Mouse (Mus musculus) megakaryocyte, adult 5-6 weeks (primary cell): Measurements from ENCODE around the gene Gm3676. TPM values are rescaled to one million over a fixed set of nuclear protein-coding genes. Genes with fewer than 3 reads are reported as not detected.
"Not testable (repeated sequence)": the region's sequence is repeated elsewhere in the genome, so short reads cannot be mapped to it uniquely, and the experiment has no call there.

Source experiments
- ATAC-seq: 2 replicates; pipeline ENCODE4 v1.8.0; 2016; ENCODE audit warnings: mild to moderate bottlenecking, inconsistent platforms; ENCODE audit not compliant: poor library complexity, severe bottlenecking
- total RNA-seq, 2 experiments: library from RNA; stranded (forward) in 1 of 2; stranded (reverse) in 1 of 2; fragments of 153-499, 151-499 nt in 1 of 2; fragments of 221-1000, 200-1000 nt in 1 of 2; gene quantifications; 2 replicates each; pipeline versions ENCODE4 v1.2.3 to v1.2.4; 2015 to 2017

Gm3676 gene
- not detected in 2 replicates for total RNA-seq (2015)
- not detected in 2 replicates for total RNA-seq (2017)

DNA sequence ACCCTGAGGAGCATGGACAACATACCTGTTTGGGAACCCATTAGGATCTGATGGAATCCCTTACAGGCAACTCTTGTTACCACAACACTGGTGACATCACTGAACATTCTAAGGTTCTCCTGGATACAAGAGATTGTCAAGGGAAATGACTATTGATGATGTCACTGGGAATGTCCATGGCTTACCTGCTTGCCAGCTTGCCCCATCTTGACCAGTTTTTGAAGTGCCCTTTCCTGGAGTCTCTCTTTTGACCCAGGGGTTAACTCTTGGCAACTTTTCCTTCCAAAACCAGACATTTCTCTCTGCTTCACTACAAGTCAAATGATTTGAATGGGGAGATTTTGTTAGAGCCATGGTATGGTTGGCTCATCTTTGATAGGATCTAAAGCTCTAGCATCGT lies at the start of gene Gm3676:
TSS of gene Gm3676 (minus strand) at position 101 of the 400 bp plus-strand sequence.
- not testable (repeated sequence) for ATAC-seq

DNA sequence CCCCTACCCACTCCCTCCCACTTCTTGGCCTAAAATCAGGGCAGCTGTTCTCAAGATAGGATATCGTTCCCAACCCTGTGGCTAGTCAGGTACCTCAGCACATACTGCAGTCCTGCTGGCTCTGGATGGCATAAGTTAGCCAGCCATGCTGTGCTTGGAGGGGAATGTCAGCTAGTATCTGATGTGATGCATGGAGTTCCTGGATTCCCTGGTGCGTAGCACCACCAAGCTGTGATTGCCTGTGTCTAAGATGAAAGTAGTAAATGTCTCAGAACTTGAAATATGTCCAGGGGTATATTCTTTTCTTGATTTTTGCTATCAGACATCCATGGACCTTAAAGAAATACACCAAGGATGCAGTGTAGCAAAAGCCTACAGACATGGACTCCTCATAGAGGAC lies 1.9 kb upstream of the Gm3676 start:
- not testable (repeated sequence) for ATAC-seq

- not testable (repeated sequence) for ATAC-seq
Observed at GRCm38 (mm10) chr14:41630144-41630543, 16.1 kb downstream of the Gm3676 start.

GRCm38 (mm10) chr14:41624512-41624911 lies 21.8 kb downstream of the Gm3676 start, which contains the start of gene Gm3072:
Gm3072 (minus strand) TSS chr14:41624612.
- ATAC-seq: not testable (repeated sequence)

DNA sequence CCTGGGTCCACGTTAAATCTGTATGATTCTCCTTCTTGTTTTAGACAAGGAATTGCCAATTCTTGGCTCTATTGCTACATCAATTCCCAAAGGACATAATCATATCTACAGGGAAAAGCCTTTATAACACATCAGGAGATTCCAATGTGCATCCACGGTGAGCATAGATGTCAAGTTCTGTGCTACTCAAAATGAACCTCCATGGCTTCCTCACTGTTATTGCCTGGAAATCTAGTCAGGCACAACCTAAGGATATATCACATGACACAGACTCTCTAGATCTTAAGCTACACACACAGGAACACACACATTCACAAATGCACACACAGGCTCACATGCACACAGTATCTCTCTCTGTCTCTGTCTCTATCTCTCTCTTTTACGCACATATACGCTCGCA lies 23.8 kb downstream of the Gm3676 start:
- ATAC-seq: not testable (repeated sequence)

GRCm38 (mm10) chr14:41610690-41611089 lies 35.6 kb downstream of the Gm3676 start:
- ATAC-seq: not testable (repeated sequence)

DNA sequence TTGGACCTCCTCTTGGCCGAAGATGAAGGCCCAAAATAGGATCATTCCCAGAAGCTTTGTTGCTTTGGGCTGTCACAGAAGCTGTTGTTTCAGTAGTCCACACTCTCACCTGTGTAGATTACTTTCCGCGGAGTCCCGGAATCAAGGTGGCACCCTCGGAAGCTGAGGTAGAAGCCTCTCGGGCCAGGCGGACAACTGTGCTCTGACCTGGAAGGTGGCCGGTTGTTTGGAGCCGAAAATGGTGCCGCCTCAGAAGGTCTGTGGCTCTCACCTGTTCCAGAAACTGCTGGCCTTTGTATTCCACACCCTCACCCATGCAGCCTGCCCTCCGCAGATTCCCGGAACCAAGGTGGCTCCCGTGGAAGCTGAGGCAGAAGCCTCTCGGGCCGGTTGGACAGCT lies 45.4 kb downstream of the Gm3676 start:
- not testable (repeated sequence) for ATAC-seq

Other genes with a start within 250 kb of the Gm3676 start
- not detected in 2 replicates for gene Gm6482, start 238.2 kb downstream of the Gm3676 start, total RNA-seq (2015)
- not detected in 2 replicates for gene Gm6482, start 238.2 kb downstream of the Gm3676 start, total RNA-seq (2017)
- not detected in 2 replicates for gene Gm7954, start 193.0 kb downstream of the Gm3676 start, total RNA-seq (2015)
- gene Gm7954, start 193.0 kb downstream of the Gm3676 start, total RNA-seq (2017): not detected in 2 replicates
- gene Gm3486, start 157.0 kb downstream of the Gm3676 start, total RNA-seq (2015): not detected in 2 replicates
- gene Gm3486, start 157.0 kb downstream of the Gm3676 start, total RNA-seq (2017): not detected in 2 replicates
- gene Gm7970, start 90.9 kb downstream of the Gm3676 start, total RNA-seq (2015): not detected in 2 replicates
- not detected in 2 replicates for gene Gm7970, start 90.9 kb downstream of the Gm3676 start, total RNA-seq (2017)
- gene 1700049E17Rik2, start 73.3 kb downstream of the Gm3676 start, total RNA-seq (2015): not detected in 2 replicates
- not detected in 2 replicates for gene 1700049E17Rik2, start 73.3 kb downstream of the Gm3676 start, total RNA-seq (2017)
- not detected in 2 replicates for gene Gm3072, start 21.9 kb downstream of the Gm3676 start, total RNA-seq (2015)
- gene Gm3072, start 21.9 kb downstream of the Gm3676 start, total RNA-seq (2017): not detected in 2 replicates
- not detected in 2 replicates for gene Gm8068, start 55.4 kb upstream of the Gm3676 start, total RNA-seq (2015)
- gene Gm8068, start 55.4 kb upstream of the Gm3676 start, total RNA-seq (2017): not detected in 2 replicates
- gene Gm7929, start 104.1 kb upstream of the Gm3676 start, total RNA-seq (2015): not detected in 2 replicates
- gene Gm7929, start 104.1 kb upstream of the Gm3676 start, total RNA-seq (2017): not detected in 2 replicates
- gene Gm47189, start 126.0 kb upstream of the Gm3676 start, total RNA-seq (2015): not detected in 2 replicates
- not detected in 2 replicates for gene Gm47189, start 126.0 kb upstream of the Gm3676 start, total RNA-seq (2017)